Mouse (Mus musculus) retina, embryonic 14.5 days (tissue): Measurements from ENCODE around the gene Pepd.

Source experiments
- DNase-seq: peaks from one replicate; pipeline ENCODE4 v3.0.0-alpha.2; 2015; ENCODE audit warnings: low spot score

Pepd gene

GRCm38 (mm10) chr7:34911919-34912897, at the start of gene Pepd:
Pepd (plus strand) TSS chr7:34912379.
- peak; percentile 95 for DNase-seq

DNA sequence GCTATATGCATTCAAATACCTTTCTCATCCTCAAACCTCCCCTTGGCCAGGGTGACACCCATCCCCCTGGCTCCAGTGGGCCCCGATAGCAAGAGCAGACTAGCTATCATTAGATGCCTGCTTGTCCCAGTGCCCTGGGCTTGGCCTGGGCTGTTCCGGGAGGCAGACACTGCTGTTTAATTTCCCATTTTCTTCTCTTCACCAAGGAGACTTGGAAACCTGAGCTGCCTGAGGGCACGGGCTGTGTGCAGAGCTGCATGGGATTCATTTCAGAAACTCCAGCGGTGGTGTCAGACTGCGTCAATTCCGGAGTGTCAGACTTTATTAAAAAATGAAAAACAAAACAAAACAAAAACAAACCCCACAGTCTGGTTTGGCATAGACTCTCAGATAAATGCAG, 44.9 kb upstream of the Pepd start:
- DNase-seq, result no peak

DNA sequence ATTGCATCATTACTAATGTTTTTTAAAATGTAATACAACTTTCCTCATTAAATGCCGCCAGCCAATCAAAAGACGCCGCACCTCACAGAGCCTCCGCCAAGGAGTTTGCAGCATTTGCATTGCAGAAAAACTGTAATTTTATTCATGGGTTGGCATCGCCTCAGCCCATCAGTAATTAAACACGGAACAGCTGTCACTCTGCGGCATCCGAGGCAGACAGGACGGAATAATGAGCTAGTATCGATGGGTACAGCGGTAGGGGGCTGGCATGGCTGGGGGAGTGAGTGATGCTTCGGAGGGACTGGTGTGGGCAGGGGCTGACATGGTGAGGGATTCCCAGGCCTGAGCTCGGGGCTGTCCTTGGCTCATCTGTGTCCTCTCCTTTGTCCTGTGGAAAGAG, 42.5 kb upstream of the Pepd start:
- DNase-seq, result peak; percentile 19

- DNase-seq, result no peak
Measured at GRCm38 (mm10) chr7:34876787-34877186, 35.4 kb upstream of the Pepd start.

GRCm38 (mm10) chr7:34877820-34878219, 34.4 kb upstream of the Pepd start:
- DNase-seq, result no peak

- no peak for DNase-seq
Measured at GRCm38 (mm10) chr7:34888441-34888840, 23.7 kb upstream of the Pepd start.

DNA sequence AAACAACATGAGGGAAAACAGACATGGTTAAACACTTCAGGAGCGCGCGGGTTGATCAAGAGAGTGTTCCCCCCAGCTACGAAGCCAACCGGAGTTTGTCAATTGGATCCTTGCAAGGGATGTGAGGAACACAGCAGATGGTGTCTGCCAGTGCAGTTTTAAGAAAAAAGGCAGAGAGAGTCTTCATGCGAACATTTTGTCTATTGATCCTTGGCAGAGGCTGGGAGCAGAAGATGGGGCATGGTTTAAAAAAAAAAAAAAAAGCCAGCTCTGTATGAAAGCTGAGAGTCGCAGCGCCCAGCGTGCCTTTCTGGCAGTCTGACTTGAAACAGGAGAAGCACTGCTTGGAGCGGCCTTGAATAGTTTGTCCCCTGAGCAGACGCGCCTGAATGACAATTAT, 23.3 kb upstream of the Pepd start:
- DNase-seq, result no peak

DNA sequence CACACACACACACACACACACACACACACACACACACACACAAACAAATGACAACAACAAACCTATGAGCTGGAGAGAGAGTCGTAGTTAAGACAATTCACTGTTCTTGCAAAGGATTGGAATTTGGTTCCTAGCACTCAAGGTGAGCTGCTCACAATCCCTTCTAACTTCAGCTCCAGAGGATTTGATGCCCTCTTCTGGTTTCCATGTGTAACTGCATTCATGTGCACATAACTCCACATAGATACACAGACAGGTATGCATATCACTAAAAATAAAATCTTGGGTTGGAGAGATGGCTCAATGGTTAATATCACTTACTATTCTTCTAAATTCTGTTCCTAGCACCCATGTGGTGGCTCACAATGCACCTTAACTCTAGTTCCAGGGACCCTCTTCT, 19.3 kb upstream of the Pepd start:
- DNase-seq, result no peak

GRCm38 (mm10) chr7:34896461-34896860, 15.7 kb upstream of the Pepd start:
- no peak for DNase-seq

- DNase-seq, result no peak
Measured at GRCm38 (mm10) chr7:34897058-34897457, 15.1 kb upstream of the Pepd start.

DNA sequence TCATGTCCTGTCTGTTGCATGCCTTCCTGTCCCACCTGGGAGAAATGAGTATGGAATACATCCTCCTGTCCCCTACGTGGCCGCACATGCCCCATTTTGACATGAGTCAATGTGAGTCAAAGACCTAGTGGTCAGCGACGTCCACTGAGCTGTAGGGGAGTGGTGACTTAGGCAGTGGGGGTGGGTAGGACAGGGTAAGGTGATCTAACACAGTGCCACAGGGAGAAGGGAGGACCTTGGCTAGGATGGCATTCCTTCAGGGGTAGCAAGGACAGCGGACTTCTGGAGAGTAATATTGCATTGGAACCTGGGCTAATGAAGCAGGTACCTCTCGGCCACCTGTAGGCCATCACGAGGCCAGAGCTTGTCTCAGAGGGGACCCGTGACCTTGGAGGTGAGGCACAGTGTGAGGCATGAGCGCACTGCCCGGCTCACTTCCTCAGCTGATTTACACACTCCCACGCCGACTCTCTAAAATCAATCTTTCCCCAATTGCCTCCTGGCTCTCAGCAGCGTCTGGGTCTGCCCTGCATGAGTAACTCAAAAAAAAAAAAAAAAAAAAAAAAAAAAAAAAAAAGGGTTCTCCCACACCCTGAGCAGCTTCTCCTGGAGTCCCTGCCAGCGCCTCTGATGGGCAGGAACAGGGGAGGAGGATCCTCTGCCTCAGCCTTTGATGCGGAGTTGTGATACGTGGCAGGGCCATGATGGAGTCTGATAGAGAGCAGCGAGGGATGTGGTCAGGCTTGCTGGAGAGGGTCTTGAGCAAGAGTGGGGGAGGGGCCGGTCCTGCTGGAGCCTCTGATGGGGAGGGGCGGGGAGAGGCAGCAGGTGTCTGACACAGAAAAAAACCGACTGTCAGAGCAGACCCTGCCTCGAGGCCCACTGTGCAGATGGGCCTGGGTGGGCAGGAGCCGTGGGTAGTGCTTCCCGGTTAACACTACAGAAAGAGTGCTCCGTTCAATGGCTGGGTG, 1.8 kb upstream of the Pepd start:
- peak; percentile 70 for DNase-seq

- no peak for DNase-seq
Measured at GRCm38 (mm10) chr7:34913956-34914355, 1.8 kb downstream of the Pepd start.

GRCm38 (mm10) chr7:34915555-34915954, 3.4 kb downstream of the Pepd start:
- no peak for DNase-seq

DNA sequence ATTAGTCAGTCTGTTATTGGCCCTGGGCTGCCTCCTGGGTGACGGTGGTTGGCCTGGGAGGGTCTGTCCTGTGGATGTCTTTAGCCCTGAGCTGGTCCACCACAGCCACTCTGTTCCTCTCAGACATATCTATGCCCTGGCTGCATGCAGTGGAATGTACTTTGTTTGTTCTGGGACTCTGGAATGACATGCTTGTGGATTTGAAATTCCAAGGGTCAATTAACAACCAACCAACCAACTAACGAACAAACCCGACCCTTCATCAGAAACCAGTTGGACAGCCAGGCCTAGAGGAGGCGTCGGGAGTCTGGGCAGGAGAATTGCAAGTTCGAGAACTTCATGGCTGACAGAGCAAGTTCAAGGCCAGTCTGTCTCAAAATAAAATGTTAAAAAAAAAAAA, 5.4 kb downstream of the Pepd start:
- no peak for DNase-seq

DNA sequence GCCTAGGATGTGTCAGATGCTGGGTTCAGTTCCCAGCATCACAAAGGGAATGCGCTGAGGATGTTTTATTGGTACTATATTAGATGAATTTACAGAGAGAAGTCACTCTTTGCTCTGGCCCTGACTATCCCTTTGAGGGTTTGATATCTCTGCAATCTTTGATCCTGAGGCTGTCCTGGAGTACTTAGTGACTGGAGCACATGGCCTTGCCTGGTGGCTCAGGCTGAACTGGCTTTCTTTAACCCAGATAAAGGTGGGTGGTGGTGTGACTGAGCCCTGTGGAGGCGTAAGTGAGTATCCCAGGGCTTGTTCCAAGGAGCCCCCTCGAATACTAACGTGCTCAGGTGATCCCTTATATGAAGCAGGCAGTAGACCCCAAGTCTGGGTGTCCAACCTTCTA, 5.8 kb downstream of the Pepd start:
- DNase-seq, result no peak

- no peak for DNase-seq
Measured at GRCm38 (mm10) chr7:34918416-34918815, 6.2 kb downstream of the Pepd start.

DNA sequence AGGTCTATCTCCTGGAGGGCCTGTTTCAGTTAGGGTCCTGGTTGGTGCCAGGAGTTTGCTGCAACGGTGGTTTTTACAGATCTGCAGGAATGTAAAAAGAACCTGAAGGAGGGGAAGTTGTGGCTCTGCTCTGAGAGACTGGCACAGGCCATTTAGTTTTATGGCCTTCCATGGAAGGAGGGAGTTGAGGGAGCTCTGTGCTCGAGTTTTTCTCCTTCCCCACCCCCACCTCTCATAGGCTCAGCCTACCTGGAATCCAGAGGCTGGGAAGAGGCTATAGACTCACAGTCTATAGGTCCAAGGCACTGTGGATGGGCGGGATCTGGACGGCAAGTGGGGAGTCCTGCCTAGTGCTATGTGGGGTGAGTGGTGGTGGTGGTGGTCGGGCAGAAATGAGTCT, 6.9 kb downstream of the Pepd start:
- DNase-seq, result no peak

DNA sequence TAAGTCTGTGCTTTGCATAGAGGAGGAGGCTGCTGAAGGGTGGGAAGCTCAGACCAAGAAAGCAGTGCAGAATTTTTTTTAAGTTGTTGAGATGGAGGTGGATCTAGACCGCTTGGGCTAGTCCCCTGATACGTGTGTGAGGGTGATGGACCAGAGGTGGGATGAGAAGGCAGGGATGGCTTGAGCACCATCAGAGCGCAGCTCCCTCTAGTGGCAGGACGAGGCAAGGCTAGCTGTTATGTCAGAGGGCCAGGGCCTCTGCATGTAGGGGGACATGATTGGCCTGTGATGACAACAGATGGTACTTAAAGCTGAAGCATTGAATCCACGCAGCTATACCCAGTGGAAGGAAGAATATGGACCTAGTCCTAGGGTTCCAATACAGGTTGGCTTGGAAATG, 7.6 kb downstream of the Pepd start:
- peak; percentile 52 for DNase-seq

DNA sequence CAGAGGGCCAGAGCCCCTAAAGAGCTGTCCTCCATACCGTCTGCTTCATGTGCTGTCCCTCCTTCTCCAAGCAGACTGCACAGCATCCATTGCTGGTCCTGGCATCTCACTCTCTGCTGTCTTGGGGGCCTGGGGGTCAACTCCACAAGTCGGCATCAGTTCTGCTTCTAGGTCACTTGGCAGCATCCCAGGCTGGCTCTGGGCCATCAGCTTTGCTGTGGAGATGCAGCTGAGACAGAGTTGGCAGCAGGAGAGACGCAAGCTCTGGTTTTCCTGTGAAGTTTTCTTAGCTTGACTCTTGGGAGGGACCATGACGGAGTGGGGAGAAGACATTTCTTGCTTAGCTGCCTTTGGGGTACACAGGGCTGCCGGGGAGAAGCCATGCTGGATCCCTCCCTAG, 13.0 kb downstream of the Pepd start:
- DNase-seq, result no peak

DNA sequence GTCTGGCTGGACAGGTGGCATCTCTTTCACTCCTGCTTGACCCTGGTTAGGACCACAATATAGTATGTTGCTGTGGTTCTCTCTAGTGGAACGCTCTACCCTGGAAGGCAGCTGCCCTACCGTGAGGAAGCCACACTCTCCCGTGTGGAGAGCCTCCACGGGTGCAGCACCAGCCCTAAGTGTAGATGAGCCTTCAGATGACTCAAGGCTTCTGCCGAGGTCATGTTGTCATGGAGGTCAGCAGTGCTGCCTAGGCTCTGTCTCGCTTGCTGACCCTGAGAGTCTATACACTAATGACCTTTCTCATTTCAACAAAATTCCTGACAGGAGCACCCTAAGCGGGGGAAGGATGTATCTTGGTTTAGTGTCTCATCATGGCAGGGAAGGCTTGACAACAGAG, 13.8 kb downstream of the Pepd start:
- no peak for DNase-seq

GRCm38 (mm10) chr7:34929614-34930262, 17.6 kb downstream of the Pepd start:
- peak; percentile 18 for DNase-seq

- DNase-seq, result no peak
Measured at GRCm38 (mm10) chr7:34930263-34930757, 18.1 kb downstream of the Pepd start.
